In the genomic region with DNA sequence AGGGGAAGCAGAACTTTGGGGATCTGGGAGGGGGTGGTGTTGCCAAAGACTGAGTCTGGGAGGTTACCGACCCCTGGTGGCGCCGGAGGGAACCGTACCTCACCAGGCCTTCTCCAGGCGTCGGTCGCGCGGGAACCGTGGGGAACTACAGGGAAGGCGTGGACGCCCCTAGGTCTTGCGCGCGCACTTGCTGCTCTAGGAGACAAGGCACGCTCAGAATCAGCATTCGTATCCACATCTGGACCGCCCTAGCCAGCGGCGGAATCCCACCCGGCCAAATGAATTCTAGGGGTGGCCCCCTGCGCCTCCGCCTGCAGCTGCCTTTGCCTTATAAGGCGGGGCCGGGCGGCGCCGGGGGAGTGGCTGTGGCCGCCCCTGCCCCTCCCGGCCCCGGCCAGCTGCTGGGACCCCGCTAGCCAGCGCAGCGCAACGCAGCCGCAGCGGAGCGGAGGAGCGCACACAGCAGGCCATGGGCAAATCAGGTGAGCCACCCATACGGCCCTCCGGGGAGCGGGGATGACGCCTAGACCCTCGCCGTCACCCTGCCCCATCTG, we compare ENCODE assay signal across 8 mouse cellular contexts. TPM values are rescaled to one million over a fixed set of nuclear protein-coding genes. Genes with fewer than 3 reads are reported as not detected.
DNase-seq lines count a peak whose midpoint lies in the region; ATAC-seq and TF ChIP-seq lines count a peak whose summit lies in the region.

A gene (plus strand): TSS at position 110 of the 554 bp plus-strand sequence.

- no peaks in the 10 kb centered on the region for H3K36me3 ChIP-seq in heart, embryonic 12.5 days
- no peaks in the 10 kb centered on the region for H3K36me3 ChIP-seq in kidney, postnatal 0 days (ENCODE audit: insufficient read depth, low read length)
- no peaks in the 10 kb centered on the region for H3K36me3 ChIP-seq in liver, embryonic 16.5 days (ENCODE audit: control insufficient read depth, insufficient read depth)
- H3K36me3 ChIP-seq in neural tube, embryonic 11.5 days (ENCODE audit: control insufficient read depth, insufficient read depth, low read length): no peaks in the 10 kb centered on the region
- no peaks in the 10 kb centered on the region for H3K36me3 ChIP-seq in stomach, embryonic 16.5 days (ENCODE audit: control insufficient read depth, insufficient read depth, low read length)

- WGBS in heart, embryonic 12.5 days: 1% methylated on average over 45 of the region's 45 CpGs
- under 1% methylated on average over 45 of the region's 45 CpGs for WGBS in kidney, postnatal 0 days
- WGBS in liver, embryonic 16.5 days (ENCODE audit: insufficient replicate concordance): under 1% methylated on average over 45 of the region's 45 CpGs
- WGBS in neural tube, embryonic 11.5 days: under 1% methylated on average over 45 of the region's 45 CpGs
- under 1% methylated on average over 45 of the region's 45 CpGs for WGBS in stomach, embryonic 16.5 days

- peaks cover 22% of the 10 kb centered on the region for H3K4me1 ChIP-seq in heart, embryonic 12.5 days (replicated peaks)
- H3K4me1 ChIP-seq in kidney, postnatal 0 days (replicated peaks; ENCODE audit: insufficient read depth, low read length): 0 out of 2 replicates have a peak, but pooled peaks cover 9% of the 10 kb centered on the region
- peaks cover 46% of the 10 kb centered on the region for H3K4me1 ChIP-seq in liver, embryonic 16.5 days (ENCODE audit: control insufficient read depth, low read depth, low read length)
- H3K4me1 ChIP-seq in neural tube, embryonic 11.5 days (ENCODE audit: control insufficient read depth, insufficient read depth, low read length): peaks cover 15% of the 10 kb centered on the region
- H3K4me1 ChIP-seq in stomach, embryonic 16.5 days (ENCODE audit: control insufficient read depth, insufficient read depth, low read length): peaks cover 22% of the 10 kb centered on the region

- peak within 1 kb of the TSS; percentile 79 for H3K4me3 ChIP-seq in heart, embryonic 12.5 days
- peak within 1 kb of the TSS; percentile 57 for H3K4me3 ChIP-seq in kidney, postnatal 0 days (replicated peaks; ENCODE audit: low read depth, low read length)
- peak within 1 kb of the TSS; percentile 72 for H3K4me3 ChIP-seq in liver, embryonic 16.5 days (ENCODE audit: low read depth, low read length)
- H3K4me3 ChIP-seq in neural tube, embryonic 11.5 days (ENCODE audit: low read depth, low read length): peak within 1 kb of the TSS; percentile 77
- H3K4me3 ChIP-seq in stomach, embryonic 16.5 days (replicated peaks; ENCODE audit: low read length): peak within 1 kb of the TSS; percentile 71

- H3K9me3 ChIP-seq in heart, embryonic 12.5 days (replicated peaks): no peaks in the 10 kb centered on the region
- no peaks in the 10 kb centered on the region for H3K9me3 ChIP-seq in kidney, postnatal 0 days (replicated peaks; ENCODE audit: low read length)
- no peaks in the 10 kb centered on the region for H3K9me3 ChIP-seq in liver, embryonic 16.5 days (replicated peaks; ENCODE audit: control insufficient read depth, low read length)
- no peaks in the 10 kb centered on the region for H3K9me3 ChIP-seq in neural tube, embryonic 11.5 days (ENCODE audit: control insufficient read depth, low read length)
- no peaks in the 10 kb centered on the region for H3K9me3 ChIP-seq in stomach, embryonic 16.5 days (replicated peaks; ENCODE audit: control insufficient read depth, low read length)

- ATAC-seq in erythroid progenitor cell, adult 5-6 weeks (replicated peaks; ENCODE audit: low FRiP score, poor library complexity, severe bottlenecking): peak; percentile 66
- ATAC-seq in heart, embryonic 12.5 days (ENCODE audit: insufficient number of reproducible peaks, low FRiP score): peak; percentile 89
- ATAC-seq in kidney, postnatal 0 days (replicated peaks; ENCODE audit: low FRiP score, low read depth): peak; percentile 81
- ATAC-seq in liver, embryonic 16.5 days (ENCODE audit: low read depth): peak; percentile 78
- ATAC-seq in neural tube, embryonic 11.5 days (ENCODE audit: insufficient read depth, low FRiP score, low TSS enrichment): peak; percentile 83
- peak; percentile 92 for ATAC-seq in stomach, embryonic 16.5 days (ENCODE audit: insufficient read depth, low FRiP score)

- H3K27ac ChIP-seq in heart, embryonic 12.5 days (ENCODE audit: poor library complexity, severe bottlenecking): peak within 1 kb of the TSS; percentile 89
- peak within 1 kb of the TSS; percentile 20 for H3K27ac ChIP-seq in kidney, postnatal 0 days
- H3K27ac ChIP-seq in liver, embryonic 16.5 days (ENCODE audit: low read length): peak within 1 kb of the TSS; percentile 74
- peak within 1 kb of the TSS; percentile 70 for H3K27ac ChIP-seq in neural tube, embryonic 11.5 days (ENCODE audit: low read depth, low read length)
- H3K27ac ChIP-seq in stomach, embryonic 16.5 days (ENCODE audit: low read length): peak within 1 kb of the TSS; percentile 92

- H3K9ac ChIP-seq in heart, embryonic 12.5 days: peak within 1 kb of the TSS; percentile 84
- H3K9ac ChIP-seq in kidney, postnatal 0 days (ENCODE audit: low read depth, low read length): peak within 1 kb of the TSS; percentile 61
- H3K9ac ChIP-seq in liver, embryonic 16.5 days (ENCODE audit: low read depth, low read length): peak within 1 kb of the TSS; percentile 75
- H3K9ac ChIP-seq in neural tube, embryonic 11.5 days (ENCODE audit: low read length): peak within 1 kb of the TSS; percentile 85
- H3K9ac ChIP-seq in stomach, embryonic 16.5 days (ENCODE audit: low read length): peak within 1 kb of the TSS; percentile 76

- peak within 1 kb of the TSS; percentile 95 for H3K4me2 ChIP-seq in heart, embryonic 12.5 days
- H3K4me2 ChIP-seq in kidney, postnatal 0 days (ENCODE audit: low read length): peak within 1 kb of the TSS; percentile 93
- H3K4me2 ChIP-seq in liver, embryonic 16.5 days (ENCODE audit: low read depth, low read length): peak within 1 kb of the TSS; percentile 93
- peak within 1 kb of the TSS; percentile 92 for H3K4me2 ChIP-seq in neural tube, embryonic 11.5 days (ENCODE audit: low read depth)
- peak within 1 kb of the TSS; percentile 89 for H3K4me2 ChIP-seq in stomach, embryonic 16.5 days (ENCODE audit: low read depth, low read length)

- TF ChIP-seq CTCF in kidney, postnatal 0 days (IDR thresholded peaks at IDR 0.05; ENCODE audit: low read depth): peak; percentile 81

- H3K27me3 ChIP-seq in heart, embryonic 12.5 days (replicated peaks): no peaks in the 10 kb centered on the region
- no peaks in the 10 kb centered on the region for H3K27me3 ChIP-seq in kidney, postnatal 0 days (ENCODE audit: insufficient read depth, low read length)
- no peaks in the 10 kb centered on the region for H3K27me3 ChIP-seq in liver, embryonic 16.5 days (ENCODE audit: control insufficient read depth, insufficient read depth, low read depth, low read length)
- H3K27me3 ChIP-seq in neural tube, embryonic 11.5 days (ENCODE audit: control insufficient read depth, insufficient read depth, low read length): no peaks in the 10 kb centered on the region
- no peaks in the 10 kb centered on the region for H3K27me3 ChIP-seq in stomach, embryonic 16.5 days (ENCODE audit: control insufficient read depth, insufficient read depth, low read length)

- DNase-seq in A20 (ENCODE audit: low read depth, low spot score): peak; percentile 89
- DNase-seq in adrenal gland, adult 18-20 months (ENCODE audit: low spot score in 2 of 2): peak; percentile 67 to 75
- peak; percentile 92 for DNase-seq in kidney, postnatal 0 days (ENCODE audit: low spot score)
- peak; percentile 93 for DNase-seq in neural tube, embryonic 11.5 days (ENCODE audit: low spot score)

RNA-seq across cellular contexts. Expression of the gene that starts here (rescaled TPM):
- 1 to 10 TPM; 3.5 to 6.4 TPM for total RNA-seq in adrenal gland, adult 18-20 months (2021)
- 9.6 and 20.2 TPM in 2 replicates for total RNA-seq in erythroid progenitor cell, adult 5-6 weeks (2015; ENCODE audit: low replicate concordance)
- total RNA-seq in erythroid progenitor cell, adult 5-6 weeks (2017; ENCODE audit: low replicate concordance): 10.7 and 16.8 TPM in 2 replicates
- 95.7 and 97.5 TPM in 2 replicates for polyA plus RNA-seq in heart, embryonic 12.5 days (2016; fragmentation: Nextera tagmentation; extraction: Ambion mirVana)
- 54.9 and 59.1 TPM in 2 replicates for polyA plus RNA-seq in kidney, postnatal 0 days (2015; fragmentation: Nextera tagmentation; extraction: Ambion mirVana)
- polyA plus RNA-seq in liver, embryonic 16.5 days (2015; fragmentation: Nextera tagmentation; extraction: Ambion mirVana): 60.5 and 66.1 TPM in 2 replicates
- 109 and 117 TPM in 2 replicates for polyA plus RNA-seq in neural tube, embryonic 11.5 days (2014; fragmentation: Nextera tagmentation; extraction: Ambion mirVana)
- polyA plus RNA-seq in stomach, embryonic 16.5 days (2015; fragmentation: Nextera tagmentation; extraction: Ambion mirVana): 105 and 120 TPM in 2 replicates

Comparison
In these comparisons a context has a peak if more than half of its experiments do, and no peak if none do; other contexts are left out.
1. Peak in every context shown above with its lines: DNase-seq, ATAC-seq, H3K4me3 ChIP-seq and H3K27ac ChIP-seq.
2. H3K27ac ChIP-seq: peak in every context shown above with its lines; median percentile 92 in stomach, embryonic 16.5 days; 89 in heart, embryonic 12.5 days; 74 in liver, embryonic 16.5 days; 70 in neural tube, embryonic 11.5 days; 20 in kidney, postnatal 0 days.